Mouse (Mus musculus) MEL (cell line): ENCODE results near the gene Smarca2.

Experiments
- CTCF ChIP-seq, 3 experiments: IDR thresholded peaks in 2 of 3; conservative IDR thresholded peaks in 1 of 3; 2 replicates each; pipeline ENCODE4 v1.5.1; 2011 to 2012; ENCODE audit warnings: low read length in 3 of 3, low read depth in 2 of 3, mild to moderate bottlenecking in 2 of 3, improper control_type of control experiment in 1 of 3, inconsistent platforms in 1 of 3, mixed read lengths in 1 of 3, moderate library complexity in 1 of 3; ENCODE audit not compliant: control insufficient read depth in 1 of 3, insufficient read depth in 1 of 3, poor library complexity in 1 of 3, severe bottlenecking in 1 of 3
- E2F4 ChIP-seq: IDR thresholded peaks from 2 replicates; pipeline ENCODE4 v1.6.1; 2011; ENCODE audit warnings: low read depth, low read length, improper control_type of control experiment, borderline replicate concordance
- RCOR1 ChIP-seq: IDR thresholded peaks from 2 replicates; pipeline ENCODE4 v1.6.1; 2012; ENCODE audit warnings: low read depth, mild to moderate bottlenecking, inconsistent platforms, low read length, improper control_type of control experiment

DNA sequence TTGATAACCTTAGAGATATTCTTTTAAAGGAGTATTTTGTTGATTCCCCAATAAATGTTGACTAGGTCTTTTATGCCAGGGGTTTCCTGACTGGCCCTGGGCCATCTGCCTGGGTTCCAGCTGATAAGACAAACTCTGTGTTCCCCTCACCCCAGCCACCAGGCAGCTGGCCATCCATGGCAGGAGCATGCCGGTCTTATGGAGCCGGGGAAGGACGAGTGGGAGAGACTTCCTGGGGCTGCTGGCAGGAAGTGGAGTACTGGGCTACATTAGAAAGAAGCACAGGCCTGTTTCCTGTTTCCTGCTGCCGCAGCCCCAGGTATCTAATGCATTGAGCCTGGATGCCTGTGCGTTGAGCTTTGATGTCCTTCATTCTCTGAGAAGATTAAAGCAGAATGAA is 102.1 kb downstream of the Smarca2 start:
- TF ChIP-seq CTCF (IDR thresholded peaks at IDR 0.05 in 2 of 3, conservative IDR thresholded peaks at IDR 0.05 in 1 of 3; ENCODE audit: control insufficient read depth in 1 of 3, insufficient read depth in 1 of 3, low read depth in 2 of 3, low read length in 3 of 3, poor library complexity in 1 of 3, severe bottlenecking in 1 of 3) (no peak), RCOR1 (no peak), E2F4 (no peak)
